Mouse (Mus musculus): Measurements from ENCODE around the gene Cacna1a. TPM values are rescaled to one million over a fixed set of nuclear protein-coding genes. Genes with fewer than 3 reads are reported as not detected.

Gene Cacna1a
- total and polyA plus RNA-seq, 2 experiments from 2014 or later: 8.6 to 31.1 TPM

DNA sequence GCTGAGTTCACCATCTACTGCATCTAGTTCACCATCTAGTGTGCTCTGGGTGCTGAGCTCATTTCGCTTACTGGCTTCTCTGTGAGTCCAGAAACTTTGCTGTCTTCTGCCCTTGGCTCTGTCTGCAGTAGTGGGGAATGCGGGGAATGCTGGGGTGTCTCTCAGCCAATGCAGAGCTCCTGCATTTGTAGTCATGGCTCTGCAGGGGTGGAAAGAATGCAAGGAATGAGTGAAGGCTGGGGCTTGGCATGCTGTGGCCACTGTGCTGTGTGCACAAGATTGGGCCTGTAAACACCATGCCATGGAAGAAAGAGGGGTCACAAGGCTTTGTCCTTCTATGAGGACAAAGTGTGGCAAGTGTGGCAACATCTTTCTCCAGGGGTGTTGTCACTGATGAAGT lies 72.5 kb downstream of the Cacna1a start:
- ATAC-seq (no peak), DNase-seq (no peak)
- 76% methylated on average over 2 of the region's 2 CpGs for WGBS
- no peak overlapping the region for H3K4me3 ChIP-seq (ENCODE audit: low read depth, low read length)
- H3K36me3 ChIP-seq (ENCODE audit: insufficient read depth): peaks cover 27% of the 10 kb centered on the region
- no peak for TF ChIP-seq CTCF (IDR thresholded peaks at IDR 0.05; ENCODE audit: low read depth)
- no peak overlapping the region for H3K4me2 ChIP-seq (ENCODE audit: low read depth)
- no peak overlapping the region for H3K9ac ChIP-seq
- H3K27ac ChIP-seq (ENCODE audit: low read depth, low read length): no peak overlapping the region
- H3K4me1 ChIP-seq (ENCODE audit: insufficient read depth): no peaks in the 10 kb centered on the region
- no peaks in the 10 kb centered on the region for H3K27me3 ChIP-seq (ENCODE audit: insufficient read depth, low read length)
- H3K9me3 ChIP-seq (ENCODE audit: low read length): 0 out of 2 replicates have a peak, but pooled peaks cover 5% of the 10 kb centered on the region

DNA sequence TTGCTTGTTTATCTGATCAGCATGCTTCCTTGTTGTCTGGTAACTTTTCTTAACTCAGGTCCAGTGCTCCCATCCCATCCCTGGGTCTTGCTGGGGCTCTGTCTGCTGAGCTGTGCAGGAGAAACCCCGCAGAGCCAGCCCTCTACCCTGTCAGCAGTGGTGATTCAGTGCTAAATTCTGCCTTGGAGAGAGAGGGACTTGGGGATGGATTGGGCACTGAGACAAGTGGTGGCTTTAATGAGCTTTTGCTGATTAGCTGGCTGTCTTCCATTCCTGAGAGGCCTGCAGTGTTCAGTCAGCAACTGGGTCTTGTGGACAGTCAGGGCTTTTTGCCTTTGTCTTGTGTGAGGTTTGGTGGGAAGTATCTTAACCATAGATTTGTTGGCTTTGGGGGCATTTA lies 78.7 kb downstream of the Cacna1a start:
- WGBS: 46% methylated on average over 1 of the region's 1 CpGs
- peak; percentile 34; the same call in 1 of the 2 replicates for ATAC-seq
- H3K4me2 ChIP-seq (ENCODE audit: low read depth): no peak overlapping the region

DNA sequence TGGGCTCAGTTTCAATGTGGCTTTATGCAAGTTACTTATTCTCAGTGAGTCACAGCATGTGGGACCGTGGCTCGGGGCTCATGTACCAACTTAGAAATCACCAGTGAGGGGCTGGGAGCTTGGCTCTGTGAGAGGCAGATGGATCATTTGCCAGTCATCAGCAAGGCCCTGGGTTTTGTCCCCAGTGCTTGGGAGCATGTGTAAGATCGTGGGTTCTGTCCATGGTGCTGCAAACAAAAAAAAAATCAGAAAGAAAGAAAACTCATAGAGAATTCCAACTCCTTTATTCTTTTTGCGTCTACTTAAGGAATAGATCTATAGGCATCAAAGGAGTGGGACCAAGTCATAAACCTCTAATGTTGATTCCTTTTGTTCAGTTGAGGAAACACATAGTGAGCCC lies 80.8 kb downstream of the Cacna1a start:
- ATAC-seq: no peak
- 82% methylated on average over 4 of the region's 4 CpGs for WGBS

More for the DNA sequence above, 78.7 kb downstream of the Cacna1a start:
- H3K36me3 ChIP-seq (ENCODE audit: insufficient read depth): peaks cover 22% of the 10 kb centered on the region
- no peak overlapping the region for H3K27ac ChIP-seq (ENCODE audit: low read depth, low read length)
- H3K4me1 ChIP-seq (ENCODE audit: insufficient read depth): no peaks in the 10 kb centered on the region
- no peaks in the 10 kb centered on the region for H3K9me3 ChIP-seq (ENCODE audit: low read length)
- H3K9ac ChIP-seq: no peak overlapping the region
- TF ChIP-seq CTCF (IDR thresholded peaks at IDR 0.05; ENCODE audit: low read depth): no peak
- H3K4me3 ChIP-seq (ENCODE audit: low read depth, low read length): no peak overlapping the region
- H3K27me3 ChIP-seq (ENCODE audit: insufficient read depth, low read length): no peaks in the 10 kb centered on the region
- DNase-seq: peak; percentile 38

DNA sequence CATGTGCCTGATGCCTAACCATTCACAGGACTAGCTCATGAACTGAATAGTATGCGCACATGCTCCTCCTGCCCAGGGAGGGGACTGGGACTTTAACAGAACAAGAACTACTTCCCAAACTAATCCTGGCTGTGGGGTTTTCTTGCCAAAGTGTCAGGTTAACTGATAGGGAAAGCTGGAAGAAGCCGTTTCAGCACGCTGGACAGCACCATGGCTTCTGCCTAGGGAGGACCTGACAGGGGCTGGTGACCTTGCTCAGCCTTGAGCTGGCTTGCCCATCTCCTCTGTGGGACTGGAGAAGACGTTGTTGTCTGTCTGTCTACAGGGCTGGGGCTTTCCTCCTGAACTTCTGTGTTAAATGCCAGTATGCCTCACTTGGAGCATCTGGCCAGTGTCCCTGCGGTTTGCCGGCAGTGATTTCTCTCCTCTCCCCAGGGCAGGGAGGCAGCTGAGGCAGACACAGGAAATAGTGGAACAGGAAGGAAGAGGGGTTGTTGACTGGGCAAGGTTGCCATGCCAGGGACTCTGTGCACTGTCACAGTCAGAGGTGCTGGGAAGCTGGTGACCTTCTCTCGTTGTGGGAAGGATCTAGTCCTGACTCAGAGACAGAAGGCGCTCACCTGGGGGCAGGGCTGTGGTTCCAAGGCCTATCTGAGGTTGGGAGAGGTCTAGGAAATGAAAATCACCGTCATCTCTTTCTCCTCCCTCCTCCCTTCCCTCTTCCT lies 83.2 kb downstream of the Cacna1a start:
- WGBS: 51% methylated on average over 9 of the region's 9 CpGs
- no peak overlapping the region for H3K9ac ChIP-seq
- H3K9me3 ChIP-seq (ENCODE audit: low read length): no peaks in the 10 kb centered on the region
- no peak for TF ChIP-seq CTCF (IDR thresholded peaks at IDR 0.05; ENCODE audit: low read depth)
- H3K4me1 ChIP-seq (ENCODE audit: insufficient read depth): no peaks in the 10 kb centered on the region
- no peak overlapping the region for H3K4me3 ChIP-seq (ENCODE audit: low read depth, low read length)
- no peaks in the 10 kb centered on the region for H3K27me3 ChIP-seq (ENCODE audit: insufficient read depth, low read length)
- DNase-seq (no peak), ATAC-seq (no peak)
- no peak overlapping the region for H3K27ac ChIP-seq (ENCODE audit: low read depth, low read length)
- H3K4me2 ChIP-seq (ENCODE audit: low read depth): no peak overlapping the region
- H3K36me3 ChIP-seq (ENCODE audit: insufficient read depth): no peaks in the 10 kb centered on the region

More for the DNA sequence above, 80.8 kb downstream of the Cacna1a start:
- no peak for DNase-seq
- no peaks in the 10 kb centered on the region for H3K27me3 ChIP-seq (ENCODE audit: insufficient read depth, low read length)
- peaks cover 1% of the 10 kb centered on the region; the same call in 1 of the 2 replicates for H3K36me3 ChIP-seq (ENCODE audit: insufficient read depth)
- no peak overlapping the region for H3K4me2 ChIP-seq (ENCODE audit: low read depth)
- no peak for TF ChIP-seq CTCF (IDR thresholded peaks at IDR 0.05; ENCODE audit: low read depth)
- H3K9me3 ChIP-seq (ENCODE audit: low read length): no peaks in the 10 kb centered on the region
- no peak overlapping the region for H3K9ac ChIP-seq
- no peaks in the 10 kb centered on the region for H3K4me1 ChIP-seq (ENCODE audit: insufficient read depth)
- no peak overlapping the region for H3K27ac ChIP-seq (ENCODE audit: low read depth, low read length)
- H3K4me3 ChIP-seq (ENCODE audit: low read depth, low read length): no peak overlapping the region

DNA sequence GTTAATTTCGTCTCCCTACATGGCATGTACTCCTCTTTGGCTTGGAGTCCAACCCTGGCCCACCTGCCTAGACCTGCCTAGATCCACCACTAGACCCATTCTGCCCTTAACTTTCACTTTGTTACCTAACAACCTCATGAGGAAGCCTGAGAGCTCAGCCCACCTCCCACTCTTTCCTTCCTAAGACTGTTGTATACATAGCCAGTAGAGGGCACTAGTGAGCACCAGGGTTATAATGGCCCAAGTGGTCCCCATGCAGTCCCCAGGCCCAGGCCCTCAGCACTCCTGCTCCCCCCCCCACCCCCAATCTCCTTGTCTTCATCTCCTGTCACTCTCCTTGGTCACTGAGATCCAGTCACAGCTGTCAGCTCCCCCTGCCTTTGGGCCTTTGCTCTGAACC lies 86.2 kb downstream of the Cacna1a start:
- no peaks in the 10 kb centered on the region for H3K36me3 ChIP-seq (ENCODE audit: insufficient read depth)
- H3K27me3 ChIP-seq (ENCODE audit: insufficient read depth, low read length): no peaks in the 10 kb centered on the region
- DNase-seq: no peak
- no peak for ATAC-seq
- WGBS: 77% methylated on average over 1 of the region's 1 CpGs
- H3K4me1 ChIP-seq (ENCODE audit: insufficient read depth): no peaks in the 10 kb centered on the region
- H3K9me3 ChIP-seq (ENCODE audit: low read length): no peaks in the 10 kb centered on the region
- H3K27ac ChIP-seq (ENCODE audit: low read depth, low read length): no peak overlapping the region
- no peak overlapping the region for H3K4me2 ChIP-seq (ENCODE audit: low read depth)
- no peak overlapping the region for H3K4me3 ChIP-seq (ENCODE audit: low read depth, low read length)
- H3K9ac ChIP-seq: no peak overlapping the region
- TF ChIP-seq CTCF (IDR thresholded peaks at IDR 0.05; ENCODE audit: low read depth): peak; percentile 27

DNA sequence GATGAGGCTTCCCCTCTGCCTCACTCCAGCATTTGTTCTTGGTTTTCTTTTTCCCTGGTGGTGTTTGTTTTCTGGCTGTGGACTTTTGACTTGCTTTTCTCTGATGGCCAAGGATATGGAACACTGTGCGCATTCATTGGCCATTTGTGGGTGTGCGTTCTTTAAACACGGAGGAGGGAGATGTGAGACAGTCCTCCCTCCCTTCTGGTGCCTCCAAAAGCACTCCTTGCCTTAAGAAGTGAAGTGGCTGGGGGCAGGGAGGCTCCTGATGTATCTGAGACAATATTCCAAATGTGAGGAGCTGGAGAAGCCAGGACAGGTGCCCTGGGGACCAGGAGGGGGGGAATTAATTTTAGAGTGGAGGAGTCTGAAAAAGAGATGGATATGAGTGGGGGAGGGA lies 89.1 kb downstream of the Cacna1a start:
- no peak for ATAC-seq
- no peak for DNase-seq
- WGBS: 78% methylated on average over 3 of the region's 3 CpGs
- no peak for TF ChIP-seq CTCF (IDR thresholded peaks at IDR 0.05; ENCODE audit: low read depth)
- Histone ChIP-seq H3K27ac (ENCODE audit: low read depth, low read length) (no peak overlapping the region), H3K9ac (no peak overlapping the region), H3K4me3 (ENCODE audit: low read depth, low read length) (no peak overlapping the region), H3K4me1 (ENCODE audit: insufficient read depth) (no peaks in the 10 kb centered on the region), H3K36me3 (ENCODE audit: insufficient read depth) (no peaks in the 10 kb centered on the region), H3K9me3 (ENCODE audit: low read length) (no peaks in the 10 kb centered on the region), H3K4me2 (ENCODE audit: low read depth) (no peak overlapping the region), H3K27me3 (ENCODE audit: insufficient read depth, low read length) (no peaks in the 10 kb centered on the region)

DNA sequence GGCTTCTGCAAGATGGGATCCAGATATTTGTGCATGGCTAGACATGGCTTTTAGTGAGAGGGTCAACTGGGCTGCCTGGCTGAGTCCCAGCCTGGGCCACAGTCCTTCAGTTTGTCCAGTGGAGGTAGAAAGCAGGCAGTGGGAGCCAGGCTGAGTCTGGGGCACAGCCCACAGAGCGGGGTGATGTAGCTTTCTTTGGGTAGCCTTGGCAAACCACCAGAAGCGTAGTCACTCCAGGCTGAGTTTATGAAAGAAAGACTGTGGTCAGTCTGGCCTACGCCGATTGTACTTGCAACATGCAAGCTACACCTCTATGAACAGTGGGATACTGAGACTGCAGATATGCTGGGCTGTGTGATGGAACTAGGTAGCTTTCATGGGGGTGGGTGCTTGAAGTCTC lies 94.8 kb downstream of the Cacna1a start:
- no peaks in the 10 kb centered on the region for H3K4me1 ChIP-seq (ENCODE audit: insufficient read depth)
- H3K4me3 ChIP-seq (ENCODE audit: low read depth, low read length): no peak overlapping the region
- H3K27me3 ChIP-seq (ENCODE audit: insufficient read depth, low read length): no peaks in the 10 kb centered on the region
- no peak for DNase-seq
- no peaks in the 10 kb centered on the region for H3K36me3 ChIP-seq (ENCODE audit: insufficient read depth)
- 85% methylated on average over 4 of the region's 4 CpGs for WGBS
- no peak overlapping the region for H3K27ac ChIP-seq (ENCODE audit: low read depth, low read length)
- H3K4me2 ChIP-seq (ENCODE audit: low read depth): no peak overlapping the region
- no peak overlapping the region for H3K9ac ChIP-seq
- TF ChIP-seq CTCF (IDR thresholded peaks at IDR 0.05; ENCODE audit: low read depth): no peak
- no peak for ATAC-seq
- H3K9me3 ChIP-seq (ENCODE audit: low read length): no peaks in the 10 kb centered on the region
